14 mouse cellular contexts compared by ENCODE assay signal in genomic region chr11:112204561-112204960, GRCm38 (mm10).
"Had no signal": no experiment of that assay in that cellular context is flagged by ENCODE, and none has a peak within 500 bp of the region (broad histone marks: within the 10 kb centered on the region; RNA-seq: fewer than 3 reads in every experiment).

No protein-coding gene starts in this region.

- H3K9me3 ChIP-seq: kidney, embryonic 15.5 days; limb, embryonic 13.5 days; midbrain, embryonic 12.5 days had no signal

- H3K27me3 ChIP-seq: megakaryocyte, embryonic 14.5 days; midbrain, embryonic 12.5 days had no signal

- DNase-seq: left cerebral cortex, postnatal 4 days; right cerebral cortex, adult 18-20 months; right cerebral cortex, postnatal 25 days; thymus, postnatal 36 days had no signal

- ATAC-seq: inflammation-experienced regulatory T-cells, adult 6 months; intestine, postnatal 0 days; midbrain, embryonic 16.5 days had no signal

- H3K4me1 ChIP-seq: kidney, embryonic 15.5 days; megakaryocyte, embryonic 14.5 days had no signal

- H3K4me3 ChIP-seq: kidney, embryonic 15.5 days; layer of hippocampus, adult 2 months; limb, embryonic 13.5 days; megakaryocyte, embryonic 14.5 days; midbrain, embryonic 12.5 days had no signal

- H3K27ac ChIP-seq: kidney, embryonic 15.5 days; layer of hippocampus, adult 2 months; limb, embryonic 13.5 days; liver, embryonic 14.5 days; macrophage; midbrain, embryonic 12.5 days had no signal

- H3K4me2 ChIP-seq: kidney, embryonic 15.5 days; limb, embryonic 13.5 days; midbrain, embryonic 12.5 days had no signal

- H3K9ac ChIP-seq: kidney, embryonic 15.5 days; limb, embryonic 13.5 days; liver, embryonic 14.5 days; midbrain, embryonic 12.5 days had no signal

- H3K36me3 ChIP-seq: kidney, embryonic 15.5 days; limb, embryonic 13.5 days; midbrain, embryonic 12.5 days had no signal
